Mouse (Mus musculus) thymus, postnatal 36 days (tissue): Measurements from ENCODE around the gene Mrpl41.
"Not testable (repeated sequence)": the region's sequence is repeated elsewhere in the genome, so short reads cannot be mapped to it uniquely, and the experiment has no call there.

ENCODE experiments used
- DNase-seq, 2 experiments: peaks; one replicate each; pipeline ENCODE4 v3.0.0; 2022; ENCODE audit warnings: mixed read lengths in 2 of 2

Gene Mrpl41

DNA sequence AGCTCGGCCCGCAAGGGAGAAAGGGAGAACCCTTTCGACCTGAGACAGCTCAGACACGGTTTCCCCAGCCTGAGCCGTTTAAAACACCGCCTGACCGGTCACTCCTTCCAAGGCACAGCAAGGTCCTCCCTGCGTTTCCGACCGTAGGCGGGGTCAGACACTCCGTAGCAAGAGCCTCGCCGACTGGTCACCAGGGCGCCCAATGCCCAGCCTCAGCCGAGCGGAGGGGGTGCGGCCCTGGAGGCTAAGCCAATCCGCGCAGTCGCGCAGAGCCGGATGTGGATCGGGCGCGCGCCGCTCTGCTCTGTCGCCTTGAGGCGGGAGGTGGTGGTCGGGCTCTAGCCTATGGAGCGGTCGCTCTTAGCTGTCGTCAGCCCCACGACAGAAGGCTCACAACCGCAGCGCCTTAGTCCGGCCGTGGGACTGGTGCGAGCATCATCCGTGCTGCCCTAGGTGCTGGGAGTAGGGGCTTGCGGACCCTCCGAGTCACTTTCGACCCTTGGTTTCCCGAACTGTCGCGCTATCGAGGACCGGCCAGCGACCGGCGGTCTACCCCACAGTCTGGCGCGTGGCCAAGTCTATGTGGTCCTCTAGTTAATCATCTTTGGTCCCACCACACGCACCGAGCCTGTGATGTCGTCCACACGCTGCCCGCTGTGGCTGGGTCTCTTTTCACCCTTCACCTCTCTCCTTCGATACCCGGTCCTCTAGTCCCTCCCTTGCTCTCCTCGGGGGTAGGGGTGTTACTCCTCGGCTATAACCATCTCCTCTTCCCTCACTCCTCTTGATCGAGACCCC is at the start of gene Mrpl41:
Gene Mrpl41 (minus strand): TSS at position 193 of the 798 bp plus-strand sequence.
- peak; percentile 92 to 97 for DNase-seq

DNA sequence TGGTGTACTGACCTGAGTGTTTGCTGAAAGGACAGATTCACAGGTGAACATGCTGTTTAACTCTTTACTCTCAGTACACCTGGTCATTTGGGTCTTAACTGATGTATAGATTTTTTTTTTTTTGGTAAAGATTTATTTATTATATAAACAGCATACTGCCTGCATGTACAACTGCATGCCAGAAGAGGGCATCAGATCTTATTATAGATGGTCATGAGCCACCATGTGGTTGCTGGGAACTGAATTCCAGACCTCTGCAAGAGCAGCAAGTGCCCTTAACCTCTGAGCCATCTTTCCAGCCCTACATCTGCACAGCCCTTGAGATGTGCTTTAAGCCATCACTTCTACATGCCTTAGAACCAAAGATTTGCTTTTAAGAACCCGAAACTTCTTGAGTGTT is 47.8 kb upstream of the Mrpl41 start:
- DNase-seq = no peak

DNA sequence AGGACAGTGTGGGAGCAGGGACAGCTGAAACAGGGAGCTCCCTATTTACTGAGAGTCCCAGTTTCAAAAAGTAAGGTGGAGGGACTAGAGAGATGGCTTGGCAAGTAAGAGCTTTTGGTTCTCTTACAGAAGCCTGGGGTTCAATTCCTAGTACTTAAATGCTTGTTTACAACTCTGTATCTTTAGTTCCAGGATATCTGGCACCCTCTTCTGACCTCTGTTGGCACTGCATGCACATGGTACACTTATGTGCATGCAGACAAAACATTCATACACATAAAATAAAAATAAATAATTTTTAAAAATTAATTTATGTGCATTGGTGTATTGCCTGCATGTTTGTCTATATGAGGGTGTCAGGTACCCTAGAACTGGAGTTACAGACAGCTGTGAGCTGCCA is 33.4 kb upstream of the Mrpl41 start:
- peak; percentile 12 to 14 for DNase-seq

GRCm38 (mm10) chr2:25006767-25007166 is 31.9 kb upstream of the Mrpl41 start:
- no peak for DNase-seq

DNA sequence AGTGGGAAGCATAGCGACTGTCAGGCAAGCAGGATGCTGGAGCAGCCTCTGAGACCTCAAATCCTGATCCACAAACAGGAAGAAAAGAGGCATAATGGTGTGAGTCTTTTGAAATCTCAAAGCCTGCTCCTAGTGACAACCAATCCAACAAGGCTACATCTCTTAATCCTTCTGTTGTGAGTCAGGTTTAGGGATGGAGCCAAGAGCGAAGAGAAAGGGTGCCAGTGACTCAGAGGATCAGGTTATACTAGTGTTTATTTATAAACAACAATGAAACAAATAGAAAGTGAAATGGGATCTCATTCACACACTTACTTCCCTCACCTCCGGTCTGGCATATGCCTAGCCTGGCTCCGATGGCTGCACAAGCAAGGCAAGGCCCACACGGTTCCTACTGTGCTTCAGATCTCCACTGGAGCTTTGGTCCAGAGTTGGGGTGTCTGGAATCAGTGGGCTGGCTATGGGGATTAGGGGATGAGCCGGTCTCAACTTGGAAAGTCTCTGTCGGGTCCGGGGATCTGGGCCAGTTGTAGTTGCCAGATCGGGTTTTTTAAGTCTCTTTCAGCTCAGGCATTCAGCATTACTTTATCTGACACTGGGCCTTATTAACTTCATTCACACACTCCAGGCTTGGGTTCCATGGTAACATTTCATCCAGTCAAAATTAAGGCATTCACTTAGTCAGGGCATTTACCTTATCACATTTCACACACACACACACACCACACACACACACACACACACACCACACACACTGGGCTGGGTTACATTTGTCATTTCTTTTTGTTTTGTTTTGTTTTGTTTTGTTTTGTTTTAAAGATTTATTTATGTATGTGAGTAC is 29.3 kb upstream of the Mrpl41 start:
- no peak for DNase-seq

- peak; percentile 18 to 29 for DNase-seq
These were observed 25.8 kb upstream of the Mrpl41 start for GRCm38 (mm10) chr2:25000544-25001235.

GRCm38 (mm10) chr2:24996471-24996870 is 21.6 kb upstream of the Mrpl41 start:
- no peak for DNase-seq

DNA sequence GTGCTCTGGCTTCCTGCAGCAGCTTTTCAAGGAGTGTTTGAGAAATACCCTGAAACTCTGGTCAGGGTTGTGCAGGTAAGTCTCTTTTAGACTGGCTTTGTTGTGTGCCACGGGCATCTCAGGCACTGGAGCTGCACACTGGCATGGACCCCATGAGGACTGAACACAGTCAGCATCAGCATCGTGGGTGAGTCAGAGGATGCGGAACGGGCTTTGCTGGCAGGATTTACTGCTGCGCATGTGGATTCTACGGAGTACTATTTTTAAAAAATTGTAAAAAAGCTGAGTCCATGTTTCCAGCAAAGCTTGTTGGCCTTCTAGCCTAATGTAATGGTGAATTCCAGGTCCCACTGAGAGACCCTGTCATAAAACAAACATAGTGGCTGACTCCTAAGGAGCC is 20.4 kb upstream of the Mrpl41 start:
- no peak for DNase-seq

GRCm38 (mm10) chr2:24987762-24988161 is 12.9 kb upstream of the Mrpl41 start:
- no peak for DNase-seq

DNA sequence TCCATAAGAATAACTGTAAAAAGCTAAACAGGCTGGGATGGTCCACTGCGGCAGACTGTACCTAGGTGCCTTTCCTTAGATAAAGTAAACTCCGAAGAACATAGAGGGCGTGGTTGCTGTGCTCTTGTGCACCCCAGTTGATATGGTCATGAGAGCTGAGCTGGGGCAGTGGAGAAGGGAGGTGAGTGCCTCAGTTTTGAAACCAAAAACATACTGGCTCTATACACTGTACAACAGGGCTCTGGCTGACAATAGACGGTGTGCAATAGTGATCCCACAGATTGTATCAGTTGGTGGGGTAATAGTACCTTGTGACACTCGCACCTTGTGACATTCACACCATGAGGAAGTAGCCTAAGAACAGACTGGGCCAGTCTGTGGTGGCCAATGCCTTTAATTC is 2.1 kb upstream of the Mrpl41 start:
- no peak for DNase-seq

GRCm38 (mm10) chr2:24975704-24976297 is 903 bp upstream of the Mrpl41 start, which contains the start of gene Pnpla7:
Gene Pnpla7 (plus strand): TSS chr2:24976033.
- peak; percentile 78 to 87 for DNase-seq

DNA sequence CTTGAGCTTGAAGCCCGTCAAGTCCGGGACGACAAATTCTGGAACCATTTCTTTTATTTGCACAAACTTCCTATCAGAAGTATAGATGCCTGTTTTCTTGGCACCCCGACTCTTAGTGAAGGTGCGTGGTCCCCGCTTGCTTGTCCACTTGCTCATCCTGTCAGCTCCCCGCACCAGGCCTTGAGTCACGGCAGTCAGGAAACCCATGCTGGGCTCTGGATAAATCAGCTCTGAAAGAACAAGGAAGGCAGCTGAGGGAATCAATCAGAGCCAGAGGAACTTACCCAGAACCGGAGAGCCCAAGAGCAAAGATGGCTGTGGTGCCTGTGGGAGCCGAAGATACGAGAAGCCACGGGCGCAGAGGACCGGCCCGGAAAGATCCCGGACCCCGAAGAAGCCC is 446 bp downstream of the Mrpl41 start:
- DNase-seq = not testable (repeated sequence)

DNA sequence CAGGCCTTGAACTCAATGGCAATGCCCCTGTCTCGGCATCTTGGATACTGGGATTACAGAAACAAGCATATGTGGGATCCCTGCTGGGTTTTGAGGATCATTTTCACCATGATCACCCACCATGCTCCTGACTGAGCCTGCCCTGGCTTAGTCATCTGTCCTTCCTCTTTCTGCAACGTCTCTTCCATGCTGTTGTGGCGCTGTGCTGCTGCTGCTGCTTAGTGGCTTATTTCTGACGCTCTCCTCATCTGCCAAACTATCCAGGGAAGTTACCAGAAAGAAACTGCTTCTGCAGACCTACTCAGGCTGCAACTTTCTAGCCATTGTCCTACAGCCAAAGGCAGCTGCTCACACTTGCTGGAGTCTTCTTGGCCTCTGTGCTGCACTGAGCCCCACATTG is 4.5 kb downstream of the Mrpl41 start:
- no peak for DNase-seq

DNA sequence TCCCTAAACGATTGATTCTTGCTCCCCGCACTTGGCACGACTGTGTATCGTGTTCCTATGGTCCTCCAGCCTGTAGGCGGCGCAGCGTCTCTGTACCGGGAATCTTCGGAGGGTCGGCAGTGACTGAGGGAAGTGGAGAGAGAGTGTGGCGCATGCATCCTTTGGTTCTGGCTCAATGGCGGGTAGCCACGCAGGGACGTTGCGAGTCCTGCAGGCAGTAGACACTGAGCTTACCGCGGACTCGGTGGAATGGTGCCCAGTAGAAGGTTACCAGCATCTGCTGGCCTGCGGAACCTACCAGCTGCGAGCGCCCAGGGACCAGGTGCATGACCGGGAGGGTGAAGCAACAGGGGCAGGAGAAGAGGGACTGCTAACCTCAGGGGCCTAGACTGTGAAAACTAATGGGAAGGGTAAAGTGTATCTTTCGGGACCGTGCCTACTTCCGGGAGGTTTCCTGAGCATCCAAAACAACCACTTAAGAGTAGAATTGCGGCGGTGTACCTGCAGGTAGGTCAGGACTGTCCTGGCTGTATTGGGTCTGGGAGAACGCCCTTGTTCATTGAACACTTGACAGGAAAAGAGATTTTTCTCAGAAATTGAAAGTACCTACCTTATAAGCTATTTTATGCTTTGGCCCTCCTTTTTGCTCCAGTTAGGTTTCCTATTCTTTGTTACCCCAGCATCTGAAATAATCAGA is 12.4 kb downstream of the Mrpl41 start, which contains the start of gene Dph7:
Gene Dph7 (plus strand): TSS at position 97 of the 697 bp plus-strand sequence.
- peak; percentile 83 to 85 for DNase-seq

- DNase-seq = no peak
These were observed 14.0 kb downstream of the Mrpl41 start for GRCm38 (mm10) chr2:24960910-24961309.

- no peak for DNase-seq
These were observed 22.3 kb downstream of the Mrpl41 start for GRCm38 (mm10) chr2:24952537-24953055.

GRCm38 (mm10) chr2:24950189-24950535 is 24.7 kb downstream of the Mrpl41 start:
- DNase-seq = peak in 1 of 2 experiments; percentile 19

DNA sequence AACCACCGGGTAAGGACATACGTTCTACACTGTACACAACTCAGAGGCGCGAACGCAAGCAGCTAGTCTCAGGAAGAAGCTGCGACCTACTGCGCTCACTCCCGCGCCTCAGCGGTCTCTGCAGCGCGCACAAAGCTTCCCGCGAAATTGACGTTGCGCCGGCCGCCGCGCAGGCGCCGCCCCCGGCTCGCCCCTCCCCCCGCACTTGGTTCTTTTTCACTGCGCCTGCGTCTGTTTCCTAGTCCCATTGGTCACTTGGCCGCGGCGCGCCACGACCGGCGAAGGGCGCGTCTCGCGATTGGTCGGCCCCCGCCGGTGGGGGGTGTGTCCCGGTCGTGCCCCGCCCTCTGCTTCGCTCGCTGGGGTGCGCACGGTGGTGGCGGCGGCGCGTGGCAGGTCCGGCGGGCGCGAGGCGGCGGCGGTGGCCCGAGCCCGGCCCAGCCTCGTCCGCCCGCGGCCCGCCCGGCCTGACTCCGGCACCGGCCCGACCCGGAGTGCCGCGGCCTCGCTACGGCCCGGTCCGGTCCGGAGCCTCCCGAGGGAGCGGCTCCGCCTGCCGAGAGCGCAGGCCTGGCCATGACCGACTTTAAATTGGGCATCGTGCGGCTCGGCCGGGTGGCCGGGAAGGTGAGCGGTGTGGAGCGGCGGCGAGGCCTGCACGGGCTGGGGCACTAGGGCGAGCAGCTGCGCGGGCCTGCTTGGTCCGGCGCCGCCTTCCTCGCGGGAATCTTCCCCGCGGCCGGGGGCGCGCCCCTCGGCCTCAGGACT is 25.3 kb downstream of the Mrpl41 start, which contains the start of gene Zmynd19:
Gene Zmynd19 (plus strand): TSS at position 372 of the 768 bp plus-strand sequence.
- peak; percentile 98 for DNase-seq

- peak; percentile 18 to 27 for DNase-seq
These were observed 30.6 kb downstream of the Mrpl41 start for GRCm38 (mm10) chr2:24944304-24944703.

DNA sequence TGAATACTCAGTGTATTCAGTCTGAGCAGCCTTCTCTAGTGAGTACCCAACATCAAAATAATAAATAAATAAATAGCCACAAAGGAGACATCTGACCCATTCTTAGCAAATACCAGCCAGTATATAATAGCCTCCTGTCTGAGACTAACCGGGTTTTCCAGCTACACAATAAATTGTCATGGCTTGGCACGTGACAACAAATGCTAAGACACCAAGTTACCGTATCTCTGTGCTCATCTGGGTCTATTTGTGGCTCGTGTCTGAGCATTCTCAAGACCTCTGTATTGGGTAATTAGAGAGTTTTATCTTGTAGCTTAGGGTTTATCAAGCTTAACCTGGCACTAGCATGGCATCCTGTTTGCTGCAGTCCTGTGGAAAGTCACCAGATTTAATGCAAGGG is 32.8 kb downstream of the Mrpl41 start:
- no peak for DNase-seq
